Mouse (Mus musculus) embryonic fibroblast, embryonic 13.5 days (primary cell): ENCODE measurements around the gene Creb3l2.

Experiments used
- CTCF ChIP-seq: IDR thresholded peaks from 2 replicates; pipeline ENCODE4 v1.5.1; 2011; ENCODE audit warnings: mild to moderate bottlenecking, control low read depth, low read length, moderate library complexity, borderline replicate concordance; ENCODE audit not compliant: insufficient read depth
- POLR2A ChIP-seq: IDR thresholded peaks from 2 replicates; pipeline ENCODE4 v1.6.1; 2011; ENCODE audit warnings: low read depth, mild to moderate bottlenecking, control low read depth, low read length, moderate library complexity

DNA sequence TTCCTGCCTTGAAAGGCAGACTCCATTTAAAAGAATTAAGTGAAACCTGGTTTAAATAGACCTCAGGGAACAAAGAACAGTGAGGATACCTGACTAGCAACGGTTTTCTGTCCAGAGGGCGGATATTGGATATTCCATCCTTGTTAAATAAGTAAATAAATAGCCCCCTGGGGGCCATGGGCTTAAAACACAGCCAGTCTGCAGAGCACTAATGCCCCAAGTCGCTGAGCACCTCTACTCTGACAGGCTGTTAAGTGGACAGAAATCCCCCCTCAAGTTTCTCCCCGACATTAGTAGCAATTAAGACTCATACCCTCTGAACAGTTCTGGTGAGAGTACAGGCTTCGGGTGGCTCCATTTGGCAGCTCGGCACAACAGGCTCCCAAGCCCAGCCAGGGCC, 48.7 kb downstream of the Creb3l2 start:
- TF ChIP-seq POLR2A (no peak), CTCF (no peak)
